Mouse (Mus musculus) brain, adult 2 months (tissue): ENCODE results near the gene Ndufa3.

Experiments used
- DNase-seq: peaks from one replicate; pipeline ENCODE4 v3.0.0; 2011; ENCODE audit warnings: low read depth, low spot score

Gene Ndufa3

DNA sequence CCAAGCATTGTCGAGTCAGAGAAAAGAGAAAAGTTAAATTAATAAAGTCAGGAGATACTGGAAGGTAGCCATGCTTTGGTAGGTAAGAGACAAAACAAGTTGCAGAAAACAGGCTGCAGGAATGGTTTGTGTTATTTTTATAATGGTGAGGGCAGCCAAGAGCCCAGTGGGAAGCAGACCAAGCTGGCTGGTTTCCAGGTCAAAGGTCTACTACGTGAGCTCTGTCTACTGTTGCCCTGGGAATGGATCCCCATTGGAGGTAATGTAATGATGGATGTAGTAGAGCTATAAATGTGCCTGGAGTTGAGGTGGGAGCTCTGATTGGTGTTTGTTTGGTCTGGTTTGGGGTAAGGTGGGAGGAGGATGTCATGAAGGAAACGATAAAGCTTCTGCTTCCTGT is 8.1 kb upstream of the Ndufa3 start:
- DNase-seq, result no peak

DNA sequence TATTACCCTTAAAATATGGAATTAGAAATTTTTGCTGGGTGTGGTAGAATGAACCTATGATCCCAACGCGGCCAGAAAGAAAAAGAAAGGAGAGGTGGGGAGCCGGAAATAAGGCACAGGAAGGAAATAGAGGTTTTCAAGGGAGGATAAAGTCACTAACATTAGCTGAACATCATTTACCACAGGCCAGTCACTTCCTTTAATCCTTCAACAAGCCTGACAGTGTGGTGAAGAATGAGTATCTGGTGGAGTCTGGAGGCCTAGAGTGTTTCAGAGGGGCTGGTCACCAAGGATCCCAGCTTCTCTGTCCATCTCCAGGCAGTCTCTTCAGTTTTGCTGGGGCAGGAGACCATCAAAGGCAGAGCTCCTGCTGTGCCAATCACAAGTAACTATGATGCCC is 6.7 kb upstream of the Ndufa3 start:
- DNase-seq, result no peak

DNA sequence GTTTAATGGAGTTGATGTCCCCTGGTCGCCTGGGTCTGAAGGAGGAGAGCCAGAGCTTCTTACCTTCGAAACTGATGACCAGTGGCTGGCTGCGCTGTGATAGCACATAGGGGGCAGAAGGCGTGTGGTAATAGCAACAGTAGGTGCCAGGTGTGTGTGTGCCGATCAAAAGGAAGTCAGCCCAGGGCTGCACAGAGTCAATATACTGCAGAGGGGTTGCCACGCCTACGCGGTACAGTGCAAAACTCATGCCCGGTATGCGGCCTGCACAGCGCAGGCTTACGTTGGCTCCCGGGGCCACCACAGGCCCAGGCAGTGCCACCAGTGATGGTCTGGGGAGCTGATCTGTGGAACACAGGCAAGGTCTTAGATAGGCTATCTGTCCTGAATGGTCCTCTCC is 6.2 kb upstream of the Ndufa3 start:
- DNase-seq, result no peak

DNA sequence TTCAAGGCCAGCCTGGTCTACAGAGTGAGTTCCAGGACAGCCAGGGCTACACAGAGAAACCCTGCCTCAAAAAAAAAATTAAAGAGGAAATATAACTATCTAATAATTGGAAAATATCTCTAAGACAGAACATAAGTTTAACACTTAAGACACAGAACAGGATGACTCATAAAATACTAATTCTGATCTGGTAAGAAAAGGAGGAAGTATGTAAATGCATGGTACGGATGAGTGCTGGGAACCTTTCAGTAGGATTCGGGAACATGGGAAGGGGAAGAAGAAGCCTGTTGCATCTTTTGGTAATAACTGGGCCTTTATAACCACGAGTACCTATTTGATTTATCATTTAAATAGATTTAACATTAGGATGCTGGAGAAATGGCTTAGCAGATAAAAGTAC is 3.2 kb upstream of the Ndufa3 start:
- DNase-seq, result no peak

DNA sequence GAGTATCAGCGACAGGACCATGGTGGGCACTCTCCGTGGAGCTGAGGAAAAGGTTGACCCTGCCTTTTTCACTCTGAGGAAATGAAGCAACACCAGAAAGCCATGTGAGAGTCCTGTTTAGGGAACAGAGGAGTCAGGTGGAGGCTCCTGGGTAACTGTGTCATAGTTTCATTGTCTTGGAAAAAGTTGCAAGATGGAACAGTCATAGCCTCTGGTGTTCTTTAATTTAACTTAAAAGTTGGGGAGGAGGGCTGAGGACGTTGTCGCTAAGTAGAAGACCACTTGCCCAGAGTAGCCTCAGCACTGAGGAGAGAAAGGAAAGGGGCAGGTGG is 1.1 kb upstream of the Ndufa3 start, which contains the start of gene Oscar:
Gene Oscar, minus strand, starts transcription at position 101 of the 332 bp plus-strand sequence.
- DNase-seq, result no peak

DNA sequence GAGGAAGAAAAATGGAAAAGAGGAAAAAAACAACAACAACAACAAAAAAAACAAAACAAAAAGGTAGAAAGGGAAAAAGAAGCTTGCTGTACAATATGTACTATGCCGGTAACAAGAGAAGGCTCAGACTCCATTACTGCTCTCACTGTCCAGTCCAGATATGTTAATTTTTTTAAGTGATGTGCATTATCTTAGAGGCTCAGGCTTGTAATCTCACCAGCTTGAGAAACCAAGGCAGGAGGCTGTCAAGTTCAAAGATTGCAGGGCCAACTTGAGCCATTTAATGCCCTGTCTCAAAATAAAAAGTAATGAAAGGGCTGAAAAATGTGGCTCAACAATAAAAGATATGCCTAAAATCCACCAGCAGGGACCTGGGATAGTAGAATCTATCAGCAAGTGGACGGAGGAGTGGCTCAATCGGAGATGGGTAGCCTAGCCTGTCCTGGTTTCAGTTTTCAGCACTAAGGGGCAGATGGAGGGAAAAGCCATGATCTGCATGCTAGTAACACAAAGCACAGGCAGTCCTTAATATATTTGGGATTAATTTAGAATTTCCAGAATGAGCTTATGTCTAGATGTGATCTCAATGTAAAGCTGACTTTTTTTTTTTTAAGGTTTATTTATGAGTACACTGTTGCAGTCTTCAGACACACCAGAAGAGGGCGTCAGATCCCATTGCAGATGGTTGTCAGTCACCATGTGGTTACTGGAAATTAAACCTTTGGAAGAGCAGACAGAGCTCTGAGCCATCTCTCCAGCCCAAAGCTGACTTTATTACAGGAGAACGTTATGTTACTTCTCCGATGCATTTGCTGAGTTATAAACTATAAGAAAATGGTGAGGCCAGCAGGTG is 558 bp upstream of the Ndufa3 start:
- no peak for DNase-seq

DNA sequence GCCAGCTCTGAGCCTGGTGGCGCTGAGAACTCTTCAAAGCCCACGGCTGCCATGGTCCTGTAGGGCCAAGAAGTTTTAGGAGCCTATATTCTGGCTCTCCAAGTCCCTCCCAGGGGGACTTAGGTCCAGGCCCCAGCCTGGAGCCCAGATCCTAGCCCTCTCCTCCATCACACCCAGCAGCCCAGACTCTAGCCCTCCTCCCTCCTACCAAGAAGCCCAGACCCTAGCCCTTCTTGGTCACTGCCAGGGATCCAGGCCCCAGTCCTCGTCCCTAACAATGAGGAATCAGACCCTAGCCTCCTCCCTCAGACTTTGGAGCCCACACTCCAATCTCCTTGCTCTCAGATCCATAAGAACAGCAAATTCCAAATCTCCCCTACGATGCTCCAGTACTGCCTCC is 11.9 kb downstream of the Ndufa3 start:
- DNase-seq, result no peak

DNA sequence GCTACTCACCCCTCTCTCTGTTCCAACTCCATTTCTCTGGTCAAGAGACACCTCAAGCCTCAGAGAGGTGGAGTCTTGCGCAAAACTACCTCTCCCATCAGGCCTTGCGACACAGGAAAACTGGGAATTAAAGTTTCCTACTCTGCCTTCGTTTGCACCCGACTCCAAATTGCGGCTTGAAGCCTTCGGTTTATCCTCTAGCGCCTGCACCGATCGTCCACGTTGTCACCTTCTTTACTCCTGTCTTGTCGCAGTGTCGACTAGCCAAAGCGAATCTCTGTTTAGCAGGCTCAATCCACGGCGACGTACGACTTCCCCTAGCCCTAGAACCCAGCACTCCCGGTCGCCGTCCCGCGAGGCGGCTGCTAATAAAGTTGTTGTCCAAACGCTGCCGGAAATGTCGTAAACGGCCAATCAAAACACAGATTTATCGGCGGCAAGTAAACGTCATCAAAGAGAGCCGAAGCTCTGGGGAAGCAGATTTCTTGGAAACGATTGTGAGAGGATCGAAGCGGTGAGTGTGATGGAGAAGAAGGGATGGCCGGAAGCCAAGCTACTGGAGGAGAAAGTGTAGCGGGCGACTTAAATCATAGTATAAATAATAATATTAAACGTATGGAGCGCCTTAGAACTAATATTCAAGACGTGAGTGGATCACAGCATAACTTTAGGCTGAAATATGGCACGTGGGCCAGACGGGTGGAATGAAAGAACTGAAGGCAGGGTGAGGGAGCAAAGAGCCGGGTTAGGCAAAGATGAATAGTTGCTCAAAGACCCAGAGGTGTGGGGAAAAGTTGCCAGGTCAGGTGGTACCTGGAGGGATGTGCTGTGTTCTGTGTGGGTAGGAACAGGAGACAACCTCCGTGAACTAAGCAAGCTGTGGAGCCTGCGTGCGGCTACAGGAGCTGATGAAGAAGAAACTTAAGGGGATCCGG is 12.6 kb downstream of the Ndufa3 start, which contains the start of the genes Tfpt and Prpf31:
Gene Tfpt, minus strand, starts transcription at position 387 of the 935 bp plus-strand sequence.
Gene Prpf31, plus strand, starts transcription at position 443 of the 935 bp plus-strand sequence.
- peak; percentile 99 for DNase-seq

DNA sequence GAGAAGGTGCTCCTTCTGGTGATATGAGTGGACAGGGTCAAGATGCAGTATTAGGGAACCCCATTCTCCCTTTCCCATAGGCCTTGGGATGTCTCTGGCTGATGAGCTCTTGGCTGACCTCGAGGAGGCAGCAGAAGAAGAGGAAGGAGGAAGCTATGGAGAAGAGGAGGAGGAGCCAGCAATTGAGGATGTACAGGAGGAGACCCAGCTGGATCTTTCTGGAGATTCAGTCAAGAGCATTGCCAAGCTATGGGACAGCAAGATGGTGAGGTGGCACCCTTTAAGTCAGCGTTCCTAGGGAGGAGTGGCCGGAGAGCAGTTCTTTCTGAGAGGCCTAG is 13.3 kb downstream of the Ndufa3 start:
- DNase-seq, result no peak

DNA sequence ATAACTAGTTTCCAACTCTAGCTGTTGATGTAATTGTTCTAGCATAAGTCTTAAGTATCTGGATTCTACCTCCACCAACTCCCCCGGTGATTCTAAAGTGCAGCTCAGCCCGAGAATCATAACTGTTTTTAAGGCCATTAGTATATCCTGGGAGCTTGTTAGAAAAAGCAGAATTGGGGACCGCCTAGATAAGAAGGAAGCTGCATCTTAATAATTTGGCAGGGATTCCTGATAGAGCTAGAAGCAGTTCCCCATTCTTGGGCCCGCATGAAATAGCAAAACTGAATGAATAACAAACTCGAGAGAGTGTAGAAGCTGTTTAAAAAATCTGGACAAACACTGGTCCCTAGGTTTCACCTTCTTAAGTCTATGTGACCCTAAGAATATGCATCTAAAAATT is 26.2 kb downstream of the Ndufa3 start:
- no peak for DNase-seq

DNA sequence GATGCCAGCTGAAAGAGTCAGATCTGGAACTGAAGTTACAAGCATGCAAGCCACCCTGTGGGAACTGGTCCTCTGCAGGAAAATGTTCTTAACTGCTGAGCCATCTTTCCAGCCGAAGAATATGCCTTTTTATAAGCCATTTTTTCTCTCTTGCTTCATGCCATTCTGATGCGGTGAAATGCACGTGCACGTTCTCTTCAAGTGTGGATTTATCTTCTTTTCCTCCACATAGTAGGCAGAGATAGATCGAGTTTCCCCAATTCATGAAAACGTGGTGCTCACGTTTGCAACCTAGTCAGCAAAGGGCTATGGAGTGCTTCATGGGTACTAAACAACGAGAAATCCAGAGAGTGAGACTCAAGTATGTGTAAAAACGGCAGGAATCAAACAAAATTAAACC is 26.7 kb downstream of the Ndufa3 start:
- no peak for DNase-seq

DNA sequence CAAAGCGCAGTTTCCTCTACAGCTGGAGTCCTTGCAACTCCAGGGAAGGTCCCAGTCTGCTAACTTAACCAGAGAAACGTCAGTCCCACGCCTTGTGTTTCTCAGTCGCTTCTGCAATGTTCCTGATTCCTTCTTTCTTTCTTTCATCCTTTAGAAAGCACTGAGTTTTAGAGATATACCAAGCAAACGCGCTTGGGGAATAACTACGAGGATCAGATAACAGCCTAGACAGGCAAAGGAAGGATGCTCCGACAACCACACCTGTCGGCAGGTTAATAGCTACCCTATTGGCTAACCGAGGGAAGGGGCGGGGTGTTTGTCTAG is 27.1 kb downstream of the Ndufa3 start:
- DNase-seq, result no peak

DNA sequence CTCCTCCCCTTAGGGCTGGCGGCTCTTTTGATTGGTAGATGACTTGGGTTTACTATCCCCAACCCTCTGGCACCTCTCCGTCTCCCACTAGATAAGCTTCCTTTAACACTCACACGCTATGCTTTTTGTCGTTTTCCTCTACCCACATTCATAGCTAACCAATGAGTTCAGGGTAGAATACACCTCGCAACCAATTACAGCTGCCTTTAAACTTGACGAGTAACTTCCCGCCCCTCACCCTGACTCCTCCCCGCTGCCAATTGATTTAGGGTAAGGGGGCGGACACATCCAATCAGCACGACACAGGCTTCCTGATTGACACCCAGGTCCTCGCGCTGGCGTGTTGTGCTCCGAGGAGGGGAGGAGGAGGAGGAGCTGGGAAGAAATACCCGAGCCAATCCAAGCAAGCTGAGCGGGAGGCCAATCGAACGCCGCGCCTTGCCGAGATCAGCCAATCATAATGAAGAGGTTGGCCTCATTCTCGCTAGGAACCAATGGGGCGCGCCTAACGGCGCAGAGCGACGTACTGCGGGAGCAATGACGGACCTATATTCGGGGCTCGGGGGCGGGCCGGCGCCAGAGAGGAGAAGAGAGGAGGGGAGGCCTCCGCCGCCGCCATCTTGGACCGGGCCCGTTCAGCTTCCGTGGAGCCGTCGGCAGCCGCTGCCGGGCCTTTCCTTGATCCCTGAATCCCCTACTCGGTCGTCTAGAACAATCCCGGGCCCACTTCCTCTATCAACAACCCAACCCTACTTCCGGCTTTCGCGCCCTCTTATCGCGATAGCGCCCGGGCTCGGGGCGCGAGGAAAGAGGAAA is 27.7 kb downstream of the Ndufa3 start, which contains the start of gene Cnot3:
Gene Cnot3, plus strand, starts transcription at position 597 of the 816 bp plus-strand sequence.
- DNase-seq, result peak; percentile 100

DNA sequence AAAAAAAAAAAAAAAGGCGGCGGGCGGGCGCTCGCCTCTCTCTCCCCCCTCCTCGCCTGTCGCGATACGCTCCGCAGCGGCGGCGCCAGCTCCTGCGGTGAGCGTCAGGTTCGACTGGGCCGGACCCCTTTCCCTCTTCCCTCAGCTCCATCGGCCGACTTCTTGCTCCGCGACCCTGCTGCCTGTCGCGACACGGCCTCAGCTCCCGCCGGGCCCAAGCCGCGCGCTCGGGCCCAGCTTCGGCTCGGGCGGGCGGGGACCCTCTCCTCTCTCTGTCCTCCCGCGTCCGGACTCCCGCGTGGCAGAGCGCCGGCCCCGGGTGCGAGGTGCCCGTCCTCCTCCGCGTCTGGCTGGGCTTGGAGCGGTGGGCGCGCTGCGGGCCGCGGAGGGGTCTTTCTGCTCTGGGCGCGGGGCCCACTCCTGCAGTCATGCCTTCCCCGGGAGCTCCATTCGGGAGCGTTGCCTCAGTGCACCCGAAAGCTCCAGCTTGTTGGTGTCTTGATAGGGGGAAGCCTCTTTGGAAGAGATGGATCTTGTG is 28.4 kb downstream of the Ndufa3 start:
- peak; percentile 18 for DNase-seq

DNA sequence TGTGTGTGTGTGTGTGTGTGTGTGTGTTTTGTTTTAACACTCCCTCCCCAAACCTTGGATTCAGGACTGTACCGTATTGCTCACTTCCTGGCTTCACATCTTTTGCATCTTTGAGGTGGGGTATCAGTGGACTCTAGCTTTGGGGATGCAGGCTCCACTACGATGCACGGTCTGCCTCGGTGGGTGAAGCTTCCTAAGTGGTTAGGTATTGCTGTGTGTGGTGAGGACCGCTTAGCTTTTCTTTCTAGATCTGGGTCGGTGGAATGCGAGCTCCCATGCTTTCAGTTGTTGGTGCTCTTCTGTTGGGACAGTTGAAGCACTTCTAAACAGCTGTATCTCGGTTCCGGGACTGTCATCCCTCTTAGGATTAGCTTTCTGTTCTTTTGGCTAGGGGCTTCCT is 29.0 kb downstream of the Ndufa3 start:
- no peak for DNase-seq

DNA sequence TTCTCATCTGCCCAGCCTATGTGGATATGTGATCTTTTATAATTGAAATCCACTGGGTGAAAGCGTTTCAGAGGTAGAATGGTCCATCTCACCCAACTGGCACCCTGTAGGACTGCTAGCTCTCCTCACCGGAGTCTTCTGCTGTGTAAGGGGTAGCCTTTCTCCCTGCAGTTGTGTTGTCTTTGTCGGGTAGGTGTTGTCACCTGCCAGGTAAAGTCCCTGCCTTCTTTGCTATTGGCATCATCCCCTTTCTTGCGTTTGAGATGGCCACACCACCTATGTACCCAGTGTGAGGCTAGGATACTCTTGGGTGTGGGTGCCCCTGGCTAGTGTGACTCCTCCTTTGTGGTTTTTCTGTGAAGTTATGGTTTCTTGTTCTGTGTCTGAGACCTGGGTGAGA is 29.5 kb downstream of the Ndufa3 start:
- DNase-seq, result no peak

DNA sequence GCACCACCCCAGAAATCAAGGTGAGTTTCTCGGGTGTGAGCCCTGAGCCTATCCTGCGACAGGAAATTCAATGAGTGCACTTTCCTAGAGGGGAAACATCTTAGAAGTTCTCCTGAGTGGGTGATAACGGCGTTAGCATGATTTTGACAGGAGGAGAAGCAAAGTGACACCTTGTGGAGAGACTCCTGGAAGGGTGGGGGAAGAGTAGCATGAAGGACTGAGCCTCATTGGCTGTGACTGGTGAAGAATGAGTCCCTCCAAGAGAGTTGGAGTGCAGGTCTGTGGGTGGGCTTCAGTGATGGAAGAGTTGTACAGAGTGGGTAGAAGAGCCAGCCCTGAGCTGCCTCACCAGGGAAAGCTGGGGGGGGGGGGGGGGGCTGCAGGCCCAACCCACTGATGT is 39.8 kb downstream of the Ndufa3 start:
- DNase-seq, result peak; percentile 59

DNA sequence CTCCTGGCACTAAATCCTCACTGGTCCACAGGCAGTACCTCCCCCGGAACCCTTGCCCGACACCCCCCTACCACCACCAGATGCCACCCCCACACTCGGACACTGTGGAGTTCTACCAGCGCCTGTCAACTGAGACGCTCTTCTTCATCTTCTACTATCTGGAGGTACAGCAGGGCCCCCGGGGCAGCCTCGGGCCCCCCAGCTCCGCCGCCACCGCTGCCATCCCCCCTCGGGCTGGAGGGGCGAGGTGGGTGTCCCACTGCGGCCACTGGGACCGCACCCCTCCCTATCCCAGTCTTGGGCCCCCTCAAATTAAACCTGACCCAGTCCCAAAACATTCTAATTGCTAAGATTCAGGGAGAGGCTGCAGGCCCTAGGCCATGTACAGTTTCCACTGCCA is 41.4 kb downstream of the Ndufa3 start:
- DNase-seq, result no peak

DNA sequence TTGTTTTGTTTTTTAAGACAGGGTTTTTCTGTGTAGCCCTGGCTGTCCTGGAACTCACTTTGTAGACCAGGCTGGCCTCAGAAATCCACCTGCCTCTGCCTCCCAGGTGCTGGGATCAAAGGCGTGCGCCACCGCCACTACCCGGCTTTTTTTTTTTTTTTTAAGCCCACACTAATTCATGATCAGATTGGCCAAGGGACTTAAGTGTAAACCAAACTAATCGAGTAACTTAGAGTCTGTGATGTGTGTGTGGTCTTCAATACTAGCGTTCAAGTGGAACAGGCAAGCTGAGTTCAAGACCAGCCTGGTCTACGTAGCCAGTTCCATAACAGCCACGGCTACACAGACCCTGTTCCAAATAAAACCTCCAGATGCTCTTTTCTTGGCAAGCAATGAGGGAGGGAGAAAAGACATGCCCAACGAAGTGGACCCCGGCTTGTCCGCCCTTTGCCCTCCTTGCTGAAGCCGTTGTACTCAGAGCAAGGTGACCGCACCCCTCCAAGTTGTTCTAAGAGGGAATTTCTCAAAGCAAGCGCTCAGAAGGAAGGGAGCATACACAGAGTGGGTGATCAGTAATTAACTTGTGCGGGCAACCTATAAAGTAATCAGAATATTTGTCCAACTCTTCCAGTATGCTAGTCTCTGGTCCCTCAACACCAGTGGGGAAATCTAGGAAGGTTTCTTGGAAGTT is 47.5 kb downstream of the Ndufa3 start:
- DNase-seq, result no peak

DNA sequence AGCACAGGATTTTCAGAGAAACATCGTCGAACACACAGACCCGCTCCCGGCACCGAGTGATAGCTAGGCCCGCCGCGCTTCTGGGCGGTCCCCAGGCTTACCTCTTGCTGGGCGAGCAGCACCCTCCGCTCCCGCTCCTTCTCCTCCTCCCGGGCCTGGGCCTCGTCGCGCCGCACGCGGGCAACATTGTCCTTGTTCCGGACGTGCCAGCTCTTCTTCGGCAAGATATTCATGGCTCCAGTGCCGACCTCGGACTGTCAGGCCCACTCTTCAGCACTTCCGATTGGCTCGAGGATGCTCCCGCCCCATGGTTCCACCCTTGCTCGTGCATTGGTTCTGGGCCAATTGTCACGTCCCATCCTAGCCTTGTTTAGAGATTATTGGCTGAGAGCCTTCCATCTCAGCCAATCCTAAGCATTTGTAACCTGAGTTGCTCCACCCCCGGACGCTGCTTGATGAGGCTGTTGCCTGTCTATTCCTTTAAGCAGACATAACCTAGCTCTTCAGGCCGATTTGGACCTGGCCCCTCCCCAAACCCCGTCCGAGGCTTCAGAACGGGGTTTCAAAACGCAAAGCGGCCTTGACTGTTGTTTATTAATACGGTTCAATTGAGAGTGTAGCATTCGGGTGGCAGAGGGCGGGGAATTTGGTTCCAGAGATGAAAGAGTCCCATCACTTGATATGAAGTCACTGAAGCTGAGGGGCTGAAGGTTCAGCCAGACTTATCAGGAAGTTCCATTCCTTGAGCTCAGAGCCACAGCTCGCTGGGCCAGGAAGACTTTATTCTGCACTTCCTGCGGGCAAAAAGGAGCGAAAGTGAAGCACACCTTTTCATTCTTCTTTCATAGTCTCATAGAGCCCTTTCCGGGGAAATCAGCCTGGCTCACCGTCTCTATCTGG is 48.3 kb downstream of the Ndufa3 start, which contains the start of gene Leng1:
Gene Leng1, minus strand, starts transcription at position 626 of the 900 bp plus-strand sequence.
- peak; percentile 100 for DNase-seq
